Mouse (Mus musculus) left cerebral cortex, postnatal 36 days (tissue): ENCODE results near the gene Casp7. TPM values are rescaled to one million over a fixed set of nuclear protein-coding genes. Genes with fewer than 3 reads are reported as not detected.

ENCODE experiments used
- DNase-seq, 2 experiments: peaks; one replicate each; pipeline ENCODE4 v3.0.0; 2021 to 2022; ENCODE audit warnings: low spot score in 2 of 2, mixed read lengths in 1 of 2
- intact Hi-C: fragments of 180-260 bp; cut with DNase I; formaldehyde crosslinking; loops from one replicate; pipeline ENCODE4 v1.15.1; 2025
- total RNA-seq, 2 experiments: library from RNA; stranded (reverse); gene quantifications; 2 replicates each; pipeline ENCODE4 v1.2.3; 2021

Gene Casp7
- total RNA-seq, 2 experiments from 2014 or later = 3.2 to 4.4 TPM

DNA sequence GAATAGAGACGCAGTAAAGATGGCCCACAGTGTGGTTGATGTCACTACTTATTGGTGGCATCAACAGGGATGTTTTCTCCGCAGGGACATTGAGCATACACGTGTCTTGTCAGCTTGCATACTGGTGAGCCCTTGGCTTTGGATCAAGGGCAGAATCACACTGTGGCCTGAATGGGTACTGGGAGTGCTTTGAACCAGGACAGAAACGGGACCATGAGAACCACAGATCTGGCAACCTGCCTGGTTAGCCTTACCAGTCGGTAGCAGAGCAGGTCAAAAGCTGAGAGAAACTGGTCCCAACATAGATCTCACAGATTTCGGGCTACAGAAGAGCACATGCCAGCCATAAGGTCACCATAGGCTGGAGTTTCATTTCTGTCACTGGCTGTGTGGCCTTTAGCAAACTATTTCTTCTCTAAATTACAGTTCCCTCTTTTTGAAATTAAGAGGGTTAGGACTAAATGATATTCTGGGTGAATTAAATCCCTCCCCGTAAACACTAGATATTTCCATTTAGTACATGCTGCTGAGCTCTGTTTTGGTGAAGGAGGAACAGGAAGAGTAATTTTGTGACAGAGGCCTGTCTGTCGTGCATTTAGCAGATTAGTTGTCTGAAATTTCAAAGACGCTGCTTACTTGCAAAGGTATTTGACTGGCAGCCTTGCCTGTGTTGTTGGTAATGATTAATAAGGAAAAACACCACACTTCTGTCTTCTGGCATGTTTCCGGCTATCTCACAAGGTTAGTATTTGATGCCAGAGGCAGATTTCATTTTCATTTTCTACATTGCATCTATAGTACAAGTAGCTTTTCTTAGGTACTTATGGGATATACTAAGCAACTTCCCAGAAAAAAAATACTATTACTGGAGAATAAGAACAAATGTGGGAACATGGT lies 62.5 kb downstream of the Casp7 start:
- intact Hi-C loops = no loop called here
- DNase-seq = no peak

DNA sequence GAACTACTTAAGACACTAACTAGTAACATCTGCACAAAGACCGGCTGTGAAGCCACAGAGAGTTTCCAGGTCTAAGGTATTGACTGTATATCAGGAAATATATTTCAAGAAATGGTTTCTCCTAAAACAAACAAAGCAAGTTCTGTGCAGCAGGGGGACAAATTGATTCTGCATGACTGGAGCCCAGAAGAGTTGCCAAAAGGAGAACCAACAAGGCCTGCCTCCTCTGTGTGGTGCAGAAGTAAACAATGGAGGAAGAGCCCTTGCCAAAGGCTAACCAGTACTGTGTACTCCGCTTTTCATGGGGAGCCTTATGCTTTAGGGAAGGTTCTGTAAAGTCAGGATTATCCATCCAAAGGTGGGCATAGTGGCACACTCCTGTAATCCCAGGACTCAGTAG lies 63.3 kb downstream of the Casp7 start:
- no peak for DNase-seq
- intact Hi-C loops = no loop called here

DNA sequence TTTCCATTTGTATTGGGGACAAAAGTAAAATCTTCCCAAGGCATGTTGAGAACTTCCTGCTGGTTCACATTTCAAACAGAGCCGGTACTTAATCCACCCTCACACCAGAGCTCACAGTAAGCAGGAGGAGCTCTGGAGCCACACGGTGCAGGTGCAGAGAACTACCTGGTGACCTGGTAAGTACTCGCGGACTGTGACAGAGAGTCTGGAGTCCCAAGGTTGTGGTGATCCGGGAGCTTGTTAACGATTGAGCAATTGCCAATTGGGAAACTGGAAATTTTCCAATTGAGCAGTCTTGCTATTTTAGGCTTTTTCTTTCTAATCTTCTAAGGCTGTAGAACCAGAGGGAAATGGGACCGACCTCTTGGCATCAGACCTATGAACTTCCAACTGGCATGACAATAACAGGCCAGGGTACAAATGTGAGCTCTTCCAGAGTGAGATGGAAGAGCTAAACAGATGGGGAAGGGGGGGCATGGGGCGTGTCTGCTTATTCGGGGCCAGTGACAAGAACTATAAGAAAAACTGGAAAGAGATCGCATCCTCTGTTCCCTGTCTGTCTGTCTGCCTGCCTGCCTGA lies 64.7 kb downstream of the Casp7 start, which contains the start of gene Plekhs1:
Gene Plekhs1 (plus strand): TSS at position 119 of the 580 bp plus-strand sequence.
- intact Hi-C loops = no loop called here
- DNase-seq = no peak

DNA sequence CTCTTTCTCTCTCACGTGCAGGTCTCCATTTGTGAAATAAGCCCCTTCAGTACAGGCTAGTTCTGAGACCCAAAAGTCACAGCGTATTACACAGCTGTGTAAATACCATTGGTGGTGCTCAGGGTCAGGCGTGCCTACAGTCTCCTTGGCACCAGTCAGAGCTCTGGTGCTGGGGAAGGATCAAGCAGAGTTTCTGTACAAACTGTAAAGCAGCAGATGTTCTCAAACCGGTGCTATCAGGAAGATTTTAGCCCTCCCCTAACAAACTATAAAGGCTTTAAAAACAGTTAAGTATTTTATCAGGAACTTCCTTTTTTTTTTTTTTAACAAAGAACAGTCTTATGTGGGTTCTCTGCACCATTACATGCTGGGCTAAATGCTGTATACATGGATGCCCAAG lies 65.9 kb downstream of the Casp7 start:
- intact Hi-C loops = no loop called here
- no peak for DNase-seq

DNA sequence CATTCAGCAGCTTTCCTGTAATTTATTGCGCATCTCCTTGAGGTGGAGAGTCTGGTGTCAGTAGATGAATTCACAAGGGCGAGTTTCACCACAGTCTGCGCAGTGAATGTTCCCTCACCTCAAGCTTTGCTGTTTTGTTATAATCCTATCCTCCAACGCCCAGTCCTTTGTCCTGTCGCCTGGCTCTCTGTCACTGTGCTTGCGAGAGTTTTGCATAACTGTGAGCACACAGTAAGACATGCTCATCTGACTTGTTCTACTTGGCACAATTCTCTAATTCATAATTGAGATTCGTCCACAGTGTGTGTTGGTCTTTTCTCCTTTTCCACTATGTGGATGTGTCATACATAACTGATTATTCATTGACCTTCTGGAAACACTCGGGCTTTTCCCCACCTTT lies 69.6 kb downstream of the Casp7 start:
- no peak for DNase-seq
- intact Hi-C loops = no loop called here

DNA sequence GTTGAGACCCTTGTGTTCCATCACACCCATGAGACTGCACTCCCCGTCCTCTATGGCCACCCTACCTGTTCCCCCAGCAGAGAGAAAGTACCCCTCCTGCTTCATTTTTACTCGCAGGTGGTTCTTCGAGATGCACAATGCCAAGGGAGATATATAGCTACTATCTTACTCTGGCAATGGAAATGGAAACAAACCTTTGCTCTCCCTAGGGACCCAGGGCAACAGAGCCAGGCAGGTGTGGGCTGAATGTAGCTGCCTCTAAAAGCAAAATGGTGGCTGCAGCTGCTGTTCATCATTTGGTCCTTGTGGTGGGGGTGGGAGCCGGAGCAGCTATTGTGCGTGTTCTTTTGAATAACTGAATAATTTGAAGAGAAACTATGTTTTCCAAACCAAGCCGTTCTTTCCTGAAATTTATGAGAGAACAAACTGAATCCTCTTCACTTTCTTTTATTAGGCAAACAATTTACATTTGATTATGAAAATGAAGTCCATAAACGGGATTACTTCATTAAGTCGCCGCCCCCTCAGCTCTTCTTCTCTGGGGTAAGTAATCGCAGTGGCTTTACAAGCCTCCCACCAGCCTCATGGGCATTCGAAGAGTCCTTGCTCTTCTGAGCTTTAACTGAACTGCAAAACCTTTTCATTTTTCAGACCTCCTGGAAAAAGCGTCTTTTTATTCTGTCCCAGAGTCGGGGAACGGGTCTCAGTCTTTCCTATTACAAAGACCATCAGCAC lies 73.5 kb downstream of the Casp7 start:
- no peak for DNase-seq
- intact Hi-C loops = no loop called here

DNA sequence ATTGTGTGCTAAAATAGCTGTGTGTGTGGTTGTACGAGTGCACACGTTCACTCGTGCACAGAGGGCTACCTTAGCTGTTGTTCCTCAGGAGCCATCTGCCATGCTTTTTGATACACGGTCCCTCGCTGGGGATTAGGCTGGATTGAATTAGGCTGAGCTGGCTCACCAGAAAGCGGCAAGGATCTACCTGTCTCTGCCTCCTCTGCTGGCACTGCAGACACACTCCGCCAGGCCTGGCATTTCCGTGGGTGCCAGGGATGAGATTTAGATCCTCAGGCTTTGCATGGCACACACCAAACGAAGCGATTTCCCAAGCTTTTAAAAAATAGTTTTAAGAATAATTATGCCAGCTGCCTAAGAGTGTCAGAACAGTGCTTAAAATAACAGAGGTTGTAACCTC lies 75.0 kb downstream of the Casp7 start:
- peak in 1 of 2 experiments; percentile 27 for DNase-seq

DNA sequence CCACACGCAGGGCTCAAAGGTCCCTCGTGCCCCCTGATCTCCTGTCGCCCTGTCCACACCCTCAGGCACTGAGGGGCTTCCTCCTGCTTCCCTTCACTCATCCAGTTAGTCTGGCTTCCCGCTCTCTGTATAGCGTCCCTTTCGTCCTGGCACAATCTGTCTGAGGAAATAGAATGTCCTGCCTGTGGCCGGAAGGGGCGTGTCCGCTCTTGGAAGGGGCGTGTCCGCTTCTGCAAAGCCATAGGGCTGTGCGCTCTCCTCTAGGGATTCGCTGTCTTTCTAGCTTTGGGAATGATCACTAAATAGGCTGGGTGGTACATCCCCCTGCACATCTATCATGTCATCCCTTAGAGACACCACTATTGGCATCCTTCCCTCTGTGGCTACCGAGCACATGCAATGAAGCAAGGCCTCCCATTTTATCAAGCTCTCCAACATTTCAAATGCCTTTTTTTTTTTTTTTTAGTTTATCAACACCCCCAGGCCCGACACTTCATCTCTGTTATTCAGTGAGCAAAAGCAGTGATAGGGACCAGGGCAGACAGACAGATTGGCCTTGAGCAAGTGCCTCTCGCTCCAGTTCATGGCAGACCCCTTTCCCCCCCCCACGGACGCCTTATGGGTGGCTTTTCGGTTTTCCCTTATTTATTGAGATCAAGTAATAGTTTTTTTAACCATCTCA lies 78.1 kb downstream of the Casp7 start:
- intact Hi-C loops = no loop called here
- DNase-seq = no peak

More for the DNA sequence above, 75.0 kb downstream of the Casp7 start:
- intact Hi-C loops = no loop called here

DNA sequence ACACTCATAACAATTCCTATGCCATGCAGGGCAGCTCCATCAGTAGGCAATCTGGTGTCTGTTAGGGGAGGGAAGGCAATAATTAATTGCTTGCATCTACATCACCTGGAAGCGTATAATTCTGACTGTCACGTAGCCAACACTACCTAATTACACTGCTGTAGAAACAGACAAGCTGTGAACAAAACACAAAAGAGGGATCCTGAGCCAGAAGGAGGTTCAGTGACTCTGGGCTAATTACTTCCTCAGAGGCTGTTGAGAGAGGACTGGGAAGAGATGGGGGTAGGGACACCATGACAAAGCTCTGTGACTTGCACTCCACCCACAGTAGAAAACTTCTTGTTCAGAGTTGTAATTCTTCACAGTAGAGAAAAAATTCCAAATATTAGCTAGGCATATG lies 79.6 kb downstream of the Casp7 start:
- intact Hi-C loops = no loop called here
- no peak for DNase-seq

DNA sequence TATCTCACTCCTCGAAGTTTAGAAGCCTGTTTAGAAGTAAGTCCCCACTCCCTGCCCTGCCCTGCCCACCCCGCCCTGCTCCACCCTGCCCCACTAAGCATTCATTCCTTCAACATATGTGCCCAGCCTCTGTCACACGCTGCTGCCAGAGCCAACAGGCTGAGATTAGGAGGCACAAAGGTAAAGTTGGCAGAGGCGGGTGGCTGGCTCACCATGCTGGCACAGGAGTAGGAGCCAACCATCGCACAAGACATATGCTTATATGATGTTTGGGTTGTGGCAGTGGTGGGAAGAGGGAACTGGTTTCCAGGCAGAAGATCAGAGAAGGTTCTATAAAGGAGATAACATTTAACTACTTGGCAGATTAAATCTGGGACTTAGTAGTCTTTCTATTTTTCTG lies 80.3 kb downstream of the Casp7 start:
- DNase-seq = no peak

DNA sequence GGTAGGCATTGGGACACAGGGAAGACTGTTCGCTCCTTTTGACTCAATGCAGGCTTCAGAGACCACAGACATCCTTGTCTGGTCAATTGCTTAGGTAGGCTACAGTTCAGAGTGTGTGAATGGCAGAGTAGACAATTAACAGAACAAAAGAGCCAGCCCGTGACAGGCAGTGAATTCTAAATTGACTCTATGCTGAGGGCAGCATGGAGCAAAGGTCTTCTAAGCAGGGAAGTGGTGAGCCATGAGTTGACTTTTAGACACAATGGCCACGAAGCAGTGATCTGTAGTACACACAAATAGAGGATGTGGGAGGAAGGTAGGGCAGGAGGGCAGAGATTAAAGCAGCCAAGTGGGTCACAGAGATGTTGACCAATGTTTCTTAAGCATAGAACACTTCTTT lies 80.9 kb downstream of the Casp7 start:
- intact Hi-C loops = no loop called here
- DNase-seq = no peak

More for the DNA sequence above, 80.3 kb downstream of the Casp7 start:
- intact Hi-C loops = no loop called here

DNA sequence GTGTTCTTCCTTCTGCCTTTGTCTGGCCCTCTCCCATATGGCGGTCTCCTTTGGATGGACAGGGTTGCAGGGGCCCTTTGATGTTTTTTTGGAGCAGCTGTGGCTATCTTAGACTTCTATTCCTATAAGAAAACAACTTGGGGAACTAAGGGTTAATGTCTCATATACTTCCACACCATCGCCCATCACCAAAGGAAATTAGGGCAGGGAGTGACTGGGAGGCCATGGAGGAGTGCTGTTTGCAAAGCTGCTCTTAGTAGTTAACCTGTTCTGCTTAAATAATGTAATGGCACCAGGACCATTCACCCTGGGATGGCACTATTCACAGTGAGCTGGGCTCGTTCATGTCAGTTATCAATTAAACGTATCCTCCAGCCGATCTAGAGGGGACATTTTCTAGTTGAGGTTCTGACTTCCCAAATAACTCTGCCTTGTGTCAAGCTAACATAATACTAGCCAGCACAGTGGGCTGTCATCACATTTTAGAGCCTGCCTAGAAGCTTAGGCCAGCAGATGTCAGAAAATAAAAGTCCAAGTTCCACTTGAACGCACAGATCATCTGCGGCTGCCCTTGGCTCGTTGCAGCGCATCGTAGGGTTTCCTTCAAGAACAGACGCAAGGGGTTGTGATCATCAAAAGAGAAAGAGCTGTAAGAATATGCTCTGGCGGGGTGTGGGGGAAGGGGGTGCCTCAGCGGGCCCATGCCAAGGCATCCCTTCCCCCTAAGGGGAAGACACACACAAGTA lies 87.9 kb downstream of the Casp7 start:
- intact Hi-C loops = no loop called here
- no peak for DNase-seq

DNA sequence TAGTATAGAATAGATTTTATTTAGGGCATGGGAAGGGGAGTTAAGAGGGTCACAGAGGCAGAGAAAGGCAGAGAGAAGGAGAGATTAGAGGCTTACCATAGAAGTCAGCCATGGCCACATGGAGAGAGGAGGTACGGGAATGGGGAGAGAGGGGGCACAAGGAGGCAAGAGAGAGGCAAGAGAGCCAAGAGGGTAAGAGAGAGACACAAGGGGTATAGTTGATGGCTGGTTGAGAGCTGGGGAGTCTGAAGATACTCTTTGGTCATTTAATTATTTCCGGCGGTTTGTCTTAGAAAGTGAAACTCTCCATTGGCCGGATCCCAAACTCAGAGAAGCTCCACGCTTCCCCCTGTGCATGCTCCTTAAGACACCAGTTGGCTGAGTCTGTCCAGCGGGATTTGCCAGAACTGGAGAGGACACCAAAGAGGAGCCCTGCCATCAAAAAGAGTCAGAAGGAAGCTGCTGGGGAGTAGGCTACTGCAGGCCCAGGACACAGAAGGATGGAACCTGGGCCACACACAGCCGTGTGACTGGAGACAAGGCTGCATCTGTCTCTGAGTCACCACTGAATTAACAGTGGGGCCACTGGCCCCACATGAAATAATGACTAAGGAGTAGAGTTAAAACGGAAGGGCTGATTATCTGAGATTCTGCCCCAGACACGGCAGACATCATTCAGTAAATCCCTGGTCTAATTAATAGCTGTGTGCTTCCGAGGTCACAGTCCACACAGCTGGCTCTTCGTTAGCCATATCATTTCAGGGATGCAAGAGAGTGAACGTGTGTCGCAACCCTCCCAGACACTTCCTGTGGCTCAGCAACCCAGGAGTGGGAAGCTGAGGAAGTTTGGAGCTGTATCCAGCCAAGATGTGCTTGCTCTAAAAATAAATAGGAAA lies 88.7 kb downstream of the Casp7 start:
- no peak for DNase-seq
- intact Hi-C loops = no loop called here

DNA sequence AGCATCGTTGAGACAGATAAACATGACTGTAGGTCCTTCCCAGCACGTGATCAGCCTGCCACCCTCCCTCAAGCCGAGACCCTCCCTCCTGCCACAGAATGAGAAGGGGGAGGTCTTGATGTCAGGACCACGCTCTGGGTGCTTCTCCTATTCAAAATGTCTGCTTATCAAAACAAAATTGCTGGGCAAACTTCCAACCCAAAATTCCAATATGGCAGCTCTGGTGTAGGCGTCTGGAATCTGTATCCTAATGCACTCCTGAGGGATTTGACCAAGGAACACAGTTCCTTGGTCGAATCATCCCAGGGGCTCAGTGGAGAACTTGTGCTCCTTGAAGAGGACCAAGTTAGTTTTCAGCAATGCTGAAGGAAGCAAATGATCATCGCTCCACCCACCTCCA lies 90.0 kb downstream of the Casp7 start:
- DNase-seq = no peak
- intact Hi-C loops = no loop called here

DNA sequence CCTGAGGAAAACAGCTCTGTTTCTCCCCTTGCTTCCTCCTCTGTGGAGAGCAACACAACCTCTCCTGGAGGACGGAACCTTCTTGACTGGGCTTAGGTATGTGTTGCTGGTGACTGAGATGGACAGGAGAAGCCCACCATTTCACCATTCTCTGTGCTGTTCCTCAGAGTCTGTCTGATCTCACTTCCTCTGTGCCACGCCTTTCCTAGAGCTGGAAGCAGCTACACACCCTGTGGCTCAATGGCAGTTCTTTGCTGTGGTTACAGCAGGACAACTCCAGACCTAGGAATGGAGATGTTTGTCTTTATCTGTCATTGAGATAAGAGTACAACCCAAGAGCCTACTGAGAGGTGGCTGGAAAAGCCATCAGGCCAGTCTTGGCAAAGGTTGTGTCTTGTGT lies 90.4 kb downstream of the Casp7 start:
- no peak for DNase-seq
- intact Hi-C loops = no loop called here

DNA sequence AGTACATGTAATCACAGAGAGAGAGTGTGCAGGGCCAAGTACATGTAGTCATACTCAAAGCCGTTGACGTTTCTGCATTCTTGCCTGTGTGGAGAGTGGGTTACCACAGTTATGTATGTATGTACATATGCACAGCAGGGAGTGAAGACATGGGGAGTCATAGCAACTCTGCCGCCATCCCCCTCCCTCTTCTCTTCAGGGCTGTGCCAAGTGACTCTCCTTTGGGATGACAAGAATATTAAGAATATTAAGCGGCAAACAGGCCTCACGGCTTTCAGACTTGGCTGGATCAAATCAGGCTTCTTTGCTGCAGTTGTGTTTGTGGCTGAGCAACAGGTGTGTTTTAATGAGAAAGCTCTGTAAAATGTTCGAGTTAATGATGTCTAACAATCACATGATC lies 92.7 kb downstream of the Casp7 start:
- intact Hi-C loops = no loop called here

More for the DNA sequence above, 92.7 kb downstream of the Casp7 start:
- no peak for DNase-seq
